Mouse (Mus musculus) G1E (cell line): ENCODE measurements around the gene Cse1l.

Source experiments
- CTCF ChIP-seq: IDR thresholded peaks from 2 replicates; pipeline ENCODE4 v1.5.1; 2012; ENCODE audit warnings: low read depth, low read length, inconsistent platforms, mixed read lengths
- GATA1 ChIP-seq: IDR thresholded peaks from 2 replicates; pipeline ENCODE4 v1.6.1; 2012; ENCODE audit warnings: borderline replicate concordance, low read length, inconsistent platforms, mixed read lengths

DNA sequence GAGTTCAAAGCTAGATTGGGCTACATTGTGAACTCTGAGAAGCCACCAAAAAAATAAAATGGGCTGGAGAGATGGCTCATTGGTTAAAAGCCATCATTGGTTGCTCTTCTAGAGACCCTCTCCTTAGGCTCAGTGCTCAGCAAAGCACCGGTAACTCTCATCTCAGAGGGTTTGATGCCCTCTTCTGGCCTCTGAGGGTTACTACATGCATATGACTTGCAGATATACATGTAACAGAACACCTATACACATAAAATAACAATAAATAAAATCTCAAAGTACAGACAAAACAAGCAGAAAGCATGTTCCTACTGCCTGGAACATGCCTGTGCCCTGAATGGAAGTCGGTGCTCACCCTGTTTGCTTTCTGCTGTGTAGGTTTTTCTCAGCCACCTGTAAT, 48.7 kb upstream of the Cse1l start:
- TF ChIP-seq CTCF (no peak), GATA1 (no peak)
